Mouse (Mus musculus) adrenal gland, adult 18-20 months (tissue): ENCODE measurements at regions not wholly inside any gene's neighbourhood (a gene's known extent, or its start where the extent isn't known, plus 50 kb on each side); places are given as distances from the start of the nearest gene placed in this dataset.

Source experiments
- DNase-seq, 2 experiments: peaks; one replicate each; pipeline ENCODE4 v3.0.0; 2021 to 2022; ENCODE audit warnings: low spot score in 2 of 2

DNA sequence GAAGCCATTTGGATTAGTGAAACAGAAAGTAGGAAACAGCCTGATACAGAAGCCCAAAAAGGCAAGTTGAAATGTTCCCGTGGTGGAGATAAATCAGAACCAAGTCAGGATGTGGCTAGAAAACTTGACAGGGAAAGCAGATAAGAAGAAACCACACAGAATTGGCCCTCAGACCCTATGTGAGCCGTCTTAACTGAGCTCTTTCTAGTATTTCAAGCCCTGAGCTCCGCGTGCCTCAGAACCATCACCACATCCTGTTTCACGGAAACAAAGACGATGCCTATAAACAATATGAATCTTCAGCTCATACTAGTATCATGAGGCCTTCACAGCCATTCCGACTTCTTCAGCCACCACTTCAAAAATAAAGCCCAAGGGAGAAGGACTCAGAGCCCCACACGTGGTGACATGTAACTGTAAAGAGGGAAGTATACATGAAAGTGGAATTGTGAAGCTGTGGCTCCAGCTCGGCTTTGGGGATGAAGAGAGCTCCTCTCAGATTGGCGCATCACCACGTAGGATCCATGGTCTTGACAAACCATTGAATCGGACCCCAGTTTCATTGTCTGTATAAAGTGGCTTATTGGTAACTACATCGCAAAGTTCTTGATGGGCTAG, 104.2 kb upstream of the 2610301B20Rik start:
- no peak for DNase-seq

GRCm38 (mm10) chr4:10774557-10775215, 99.6 kb upstream of the 2610301B20Rik start:
- no peak for DNase-seq

- DNase-seq = no peak
Measured at GRCm38 (mm10) chr4:10786701-10787100, 87.6 kb upstream of the 2610301B20Rik start.

DNA sequence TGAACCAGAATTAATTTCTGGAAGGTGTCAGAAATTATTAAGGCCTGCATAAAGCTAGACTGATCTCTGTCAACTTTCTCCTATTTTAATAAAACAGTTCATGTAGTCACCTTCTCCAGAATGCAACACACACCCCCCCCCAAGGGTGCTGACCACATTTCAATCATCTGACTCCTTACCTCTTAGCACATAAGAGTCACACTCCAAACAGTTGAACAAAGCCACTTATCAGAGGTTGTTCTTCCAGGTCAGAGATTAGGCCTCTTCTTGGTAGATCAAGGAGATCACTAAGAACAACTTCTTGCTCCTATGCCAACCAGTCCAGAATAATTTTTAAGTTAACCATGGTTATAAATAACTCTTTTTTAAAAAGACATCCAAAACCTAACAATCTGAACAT, 86.0 kb upstream of the 2610301B20Rik start:
- DNase-seq = no peak

DNA sequence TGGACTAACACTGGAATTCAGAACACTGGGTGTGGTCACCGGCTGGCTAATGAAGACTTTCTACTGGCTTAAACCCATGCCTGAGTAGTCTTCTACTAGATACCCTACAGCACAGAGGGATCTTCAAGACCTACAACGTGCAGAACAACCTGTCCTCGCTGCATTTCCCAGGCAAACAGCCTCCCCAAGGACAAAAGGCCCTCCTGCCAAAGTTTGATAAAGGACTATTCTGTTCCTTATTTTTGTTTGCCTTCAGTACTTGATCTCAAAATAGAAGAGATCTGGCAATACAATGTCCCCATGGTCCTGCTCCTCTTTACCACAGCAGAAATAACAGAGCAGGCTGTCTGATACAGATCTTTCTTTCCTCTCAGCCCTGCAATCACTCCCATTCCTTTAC, 85.2 kb upstream of the 2610301B20Rik start:
- no peak for DNase-seq

GRCm38 (mm10) chr4:10792628-10793027, 81.7 kb upstream of the 2610301B20Rik start:
- DNase-seq = no peak

- no peak for DNase-seq
Measured at GRCm38 (mm10) chr4:10794471-10794870, 79.8 kb upstream of the 2610301B20Rik start.

DNA sequence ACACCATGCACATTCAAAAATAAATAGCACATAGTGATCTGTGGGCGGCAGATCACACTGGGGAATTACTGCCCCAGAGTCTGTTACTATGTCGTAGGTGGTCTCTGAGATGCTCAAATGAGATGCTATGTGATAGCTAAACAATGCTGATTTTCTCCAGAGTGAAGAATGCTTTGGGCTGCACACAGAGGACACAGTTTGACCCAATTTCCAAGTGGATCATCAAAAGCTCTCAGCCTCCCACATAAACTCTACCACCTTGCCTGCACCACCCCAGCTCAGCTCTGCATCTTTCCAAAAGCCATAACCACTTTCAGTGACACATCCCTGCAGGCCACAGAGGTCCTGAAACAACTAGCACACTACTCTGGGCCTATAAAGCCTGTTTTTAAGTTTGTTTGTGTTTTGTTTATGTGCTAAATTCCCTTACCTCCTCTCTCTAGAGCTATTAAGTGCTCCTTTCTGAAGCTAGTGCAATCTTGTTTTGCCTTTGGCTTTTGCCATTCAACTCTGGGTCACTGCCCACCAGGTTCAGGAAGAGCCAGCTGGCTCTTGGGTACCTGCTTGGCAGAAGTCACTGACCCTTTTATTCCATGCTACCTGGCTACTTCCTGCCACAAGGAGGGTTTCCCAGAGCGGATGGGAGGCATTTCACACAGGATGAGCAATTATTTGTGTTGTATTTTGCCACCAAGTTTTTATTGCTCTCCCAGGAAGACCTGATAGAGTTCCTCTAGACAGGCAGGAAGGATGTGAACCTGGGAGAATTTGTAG, 73.3 kb upstream of the 2610301B20Rik start:
- no peak for DNase-seq

DNA sequence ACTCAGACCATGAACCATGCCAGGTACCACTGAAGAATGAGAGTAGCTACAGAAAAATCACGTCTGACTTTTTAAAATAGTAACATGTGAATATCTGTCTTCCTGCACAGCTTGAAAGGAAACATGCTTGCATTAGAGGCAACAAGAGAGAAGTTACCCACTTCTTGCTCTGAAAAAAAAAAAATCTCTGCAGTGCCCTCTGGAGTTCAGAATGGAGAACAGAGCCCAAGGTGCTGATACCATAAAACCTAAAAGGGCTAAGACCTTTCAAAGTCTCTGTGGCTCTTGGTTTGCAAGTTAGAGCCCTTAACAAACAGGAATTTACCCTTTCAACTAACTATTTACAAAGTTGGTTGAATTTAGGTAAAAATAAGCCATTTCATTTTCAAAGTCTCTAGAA, 69.6 kb upstream of the 2610301B20Rik start:
- DNase-seq = no peak

GRCm38 (mm10) chr4:10807260-10807659, 67.0 kb upstream of the 2610301B20Rik start:
- no peak for DNase-seq

DNA sequence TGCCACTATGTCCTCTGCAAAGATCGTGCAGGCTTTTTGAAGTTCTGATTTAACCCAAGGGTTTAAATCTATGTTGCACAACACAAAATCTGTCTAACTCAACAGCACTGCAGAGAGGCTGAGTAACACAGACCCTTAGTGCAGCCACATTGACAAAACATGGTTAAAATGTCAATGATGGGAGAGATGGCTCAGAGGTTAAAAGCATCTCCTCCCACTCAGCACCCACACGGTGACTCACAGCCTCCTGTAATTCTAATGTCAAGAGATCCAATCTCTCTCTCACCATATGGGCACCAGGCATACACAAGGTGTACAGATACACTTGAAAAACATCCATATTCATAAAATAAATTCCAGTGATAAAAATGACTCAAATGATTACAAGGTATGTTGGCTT, 61.4 kb upstream of the 2610301B20Rik start:
- no peak for DNase-seq
